Mouse (Mus musculus): ENCODE data around the gene Cntd1. TPM values are rescaled to one million over a fixed set of nuclear protein-coding genes. Genes with fewer than 3 reads are reported as not detected.
A peak's percentile ranks its signal among the peaks of the same experiment; 100 is the strongest.

The Cntd1 gene
- polyA plus RNA-seq, 1 experiment from 2014 or later, result 1.1 TPM

DNA sequence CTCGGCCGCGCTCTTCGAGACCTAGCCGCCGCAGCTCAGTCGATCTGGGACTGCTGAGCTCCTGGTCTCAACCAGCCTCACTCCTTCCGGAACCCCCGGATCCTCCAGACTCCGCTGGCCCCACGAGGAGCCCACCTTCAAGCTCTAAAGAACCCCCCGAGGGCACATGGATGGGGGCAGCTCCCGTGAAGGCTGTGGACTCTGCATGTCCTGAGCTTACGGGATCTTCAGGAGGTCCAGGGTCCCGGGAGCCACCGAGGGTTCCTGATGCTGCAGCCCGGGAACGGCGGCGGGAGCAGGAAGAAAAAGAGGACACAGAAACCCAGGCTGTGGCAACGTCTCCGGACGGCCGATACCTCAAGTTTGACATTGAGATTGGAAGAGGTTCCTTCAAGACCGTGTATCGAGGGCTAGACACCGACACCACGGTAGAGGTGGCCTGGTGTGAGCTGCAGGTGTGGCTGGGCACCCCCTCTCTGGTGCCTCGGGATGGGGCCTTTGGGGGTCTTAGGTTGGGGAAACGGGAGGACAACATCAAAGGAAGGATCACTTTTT, 17.9 kb upstream of the Cntd1 start:
- H3K9me3 ChIP-seq (ENCODE audit: low read length), result no peaks in the 10 kb centered on the region
- peaks cover 21% of the 10 kb centered on the region; the same call in 1 of the 2 replicates for H3K4me1 ChIP-seq (ENCODE audit: insufficient read depth, low read depth, low read length)
- H3K9ac ChIP-seq (replicated peaks; ENCODE audit: low read depth), result peak overlapping the region; percentile 58
- peak overlapping the region; percentile 56 for H3K4me3 ChIP-seq (ENCODE audit: low read depth, low read length)
- no peaks in the 10 kb centered on the region; the same call in 1 of the 2 replicates for H3K36me3 ChIP-seq (ENCODE audit: insufficient read depth, low read length)
- TF ChIP-seq CTCF (IDR thresholded peaks at IDR 0.05) (no peak), EP300 (IDR thresholded peaks at IDR 0.05) (no peak)
- WGBS, result under 1% methylated on average over 30 of the region's 30 CpGs
- no peak for DNase-seq (ENCODE audit: low spot score)
- no peak for ATAC-seq
- peak overlapping the region; percentile 98 for H3K4me2 ChIP-seq (replicated peaks; ENCODE audit: low read depth, low read length)
- H3K27ac ChIP-seq (ENCODE audit: low read length), result 0 out of 2 replicates have a peak overlapping the region, but pooled peaks have one; percentile 32
- H3K27me3 ChIP-seq (replicated peaks; ENCODE audit: insufficient read depth, low read length), result peaks cover 11% of the 10 kb centered on the region; the same call in 1 of the 2 replicates

DNA sequence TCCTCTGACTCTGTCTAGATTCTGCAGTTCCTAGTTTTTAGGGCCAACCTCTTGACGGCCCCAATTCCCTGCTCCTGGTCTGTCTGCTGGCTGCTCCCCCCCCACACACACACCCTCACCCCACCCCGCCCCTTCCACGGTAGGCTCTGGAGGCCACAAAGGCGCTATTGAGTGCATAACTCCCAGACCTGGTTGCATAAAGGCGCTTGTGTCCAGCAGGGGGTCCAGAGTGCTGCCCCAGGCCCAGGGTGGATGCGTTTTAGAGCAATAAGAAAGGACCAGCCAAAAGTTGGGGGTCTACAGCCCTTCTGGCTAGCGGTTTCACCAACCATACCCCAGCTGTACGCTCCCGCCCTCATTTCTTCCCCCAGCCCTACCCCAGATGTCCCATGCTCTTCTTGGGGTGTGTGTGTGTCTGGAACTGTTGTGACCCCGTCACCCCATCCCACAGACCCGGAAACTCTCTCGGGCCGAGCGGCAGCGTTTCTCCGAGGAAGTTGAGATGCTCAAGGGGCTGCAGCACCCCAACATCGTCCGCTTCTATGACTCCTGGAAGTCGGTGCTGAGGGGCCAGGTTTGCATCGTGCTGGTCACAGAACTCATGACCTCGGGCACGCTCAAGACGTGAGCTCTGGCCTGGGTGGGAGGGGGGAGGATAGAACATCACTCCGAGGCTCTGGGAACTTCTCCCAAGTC, 16.4 kb upstream of the Cntd1 start:
- ATAC-seq (no peak), DNase-seq (ENCODE audit: low spot score) (no peak)
- 8% methylated on average over 23 of the region's 24 CpGs for WGBS
- Histone ChIP-seq H3K27ac (ENCODE audit: low read length) (no peak overlapping the region), H3K4me1 (ENCODE audit: insufficient read depth, low read depth, low read length) (peaks cover 21% of the 10 kb centered on the region; the same call in 1 of the 2 replicates), H3K36me3 (ENCODE audit: insufficient read depth, low read length) (no peaks in the 10 kb centered on the region; the same call in 1 of the 2 replicates), H3K9me3 (ENCODE audit: low read length) (no peaks in the 10 kb centered on the region), H3K4me2 (replicated peaks; ENCODE audit: low read depth, low read length) (peak overlapping the region; percentile 11; the same call in 1 of the 2 replicates), H3K27me3 (replicated peaks; ENCODE audit: insufficient read depth, low read length) (peaks cover 11% of the 10 kb centered on the region; the same call in 1 of the 2 replicates), H3K9ac (replicated peaks; ENCODE audit: low read depth) (no peak overlapping the region), H3K4me3 (ENCODE audit: low read depth, low read length) (0 out of 2 replicates have a peak overlapping the region, but pooled peaks have one; percentile 10)
- TF ChIP-seq CTCF (IDR thresholded peaks at IDR 0.05) (peak; percentile 16; the same call in 1 of the 2 replicates), EP300 (IDR thresholded peaks at IDR 0.05) (no peak)

DNA sequence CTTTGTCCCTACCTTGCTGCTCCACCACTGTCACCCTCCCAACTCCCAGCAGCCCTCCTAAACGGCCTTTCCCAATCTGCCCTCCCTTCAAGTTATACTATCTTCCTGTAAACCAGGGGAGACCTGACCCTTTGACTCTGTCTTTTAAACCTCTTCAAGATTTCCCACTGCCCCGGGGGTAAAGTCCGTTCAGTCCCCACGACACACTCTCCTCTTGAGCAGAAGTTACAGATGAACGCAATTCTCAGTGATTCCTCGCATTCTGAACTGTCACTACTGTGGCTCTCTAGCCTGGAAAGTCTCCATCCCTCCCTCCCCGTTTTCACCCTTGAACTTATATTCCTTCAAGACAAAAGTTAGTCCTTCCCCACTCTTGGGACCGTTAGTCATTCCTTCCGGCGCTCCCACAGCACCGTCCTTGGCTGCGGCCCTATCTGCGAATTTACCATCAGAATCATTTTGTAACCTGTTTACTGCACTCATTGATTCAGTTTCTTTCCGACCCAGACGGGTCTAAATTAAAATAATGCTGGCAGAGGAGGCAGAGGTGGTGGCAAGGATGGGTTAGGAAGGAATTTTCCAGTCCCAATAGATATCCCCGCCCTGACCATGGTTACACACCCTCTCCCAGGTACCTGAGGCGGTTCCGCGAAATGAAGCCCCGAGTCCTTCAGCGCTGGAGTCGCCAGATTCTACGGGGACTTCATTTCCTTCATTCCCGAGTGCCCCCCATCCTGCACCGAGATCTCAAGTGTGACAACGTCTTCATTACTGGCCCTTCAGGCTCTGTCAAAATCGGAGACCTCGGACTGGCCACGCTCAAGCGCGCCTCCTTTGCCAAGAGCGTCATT, 15.4 kb upstream of the Cntd1 start:
- TF ChIP-seq EP300 (IDR thresholded peaks at IDR 0.05), result no peak
- no peak for TF ChIP-seq CTCF (IDR thresholded peaks at IDR 0.05)
- no peak overlapping the region for H3K27ac ChIP-seq (ENCODE audit: low read length)
- peaks cover 21% of the 10 kb centered on the region; the same call in 1 of the 2 replicates for H3K4me1 ChIP-seq (ENCODE audit: insufficient read depth, low read depth, low read length)
- H3K9me3 ChIP-seq (ENCODE audit: low read length), result no peaks in the 10 kb centered on the region
- DNase-seq (ENCODE audit: low spot score) (no peak), ATAC-seq (no peak)
- no peak overlapping the region for H3K4me3 ChIP-seq (ENCODE audit: low read depth, low read length)
- H3K4me2 ChIP-seq (replicated peaks; ENCODE audit: low read depth, low read length), result no peak overlapping the region
- no peaks in the 10 kb centered on the region; the same call in 1 of the 2 replicates for H3K36me3 ChIP-seq (ENCODE audit: insufficient read depth, low read length)
- H3K9ac ChIP-seq (replicated peaks; ENCODE audit: low read depth), result no peak overlapping the region
- 18% methylated on average over 32 of the region's 32 CpGs for WGBS
- peaks cover 11% of the 10 kb centered on the region; the same call in 1 of the 2 replicates for H3K27me3 ChIP-seq (replicated peaks; ENCODE audit: insufficient read depth, low read length)

DNA sequence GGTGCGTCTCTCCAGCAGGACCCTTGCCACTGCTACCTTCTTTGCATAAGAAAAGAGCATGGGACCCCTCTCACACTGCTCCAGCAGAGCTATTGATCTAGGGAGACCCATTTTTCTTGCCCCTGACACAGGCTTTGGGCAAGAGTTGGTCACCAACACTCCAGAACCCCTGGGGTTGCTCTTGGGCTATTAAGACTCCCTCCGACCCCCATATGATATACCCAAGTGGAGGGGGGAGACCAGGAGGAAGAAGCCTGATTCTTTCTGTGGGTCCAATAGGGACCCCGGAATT, 14.9 kb upstream of the Cntd1 start:
- Histone ChIP-seq H3K4me3 (ENCODE audit: low read depth, low read length) (no peak overlapping the region), H3K9me3 (ENCODE audit: low read length) (no peaks in the 10 kb centered on the region), H3K27ac (ENCODE audit: low read length) (no peak overlapping the region), H3K27me3 (replicated peaks; ENCODE audit: insufficient read depth, low read length) (peaks cover 11% of the 10 kb centered on the region; the same call in 1 of the 2 replicates), H3K9ac (replicated peaks; ENCODE audit: low read depth) (no peak overlapping the region), H3K36me3 (ENCODE audit: insufficient read depth, low read length) (no peaks in the 10 kb centered on the region; the same call in 1 of the 2 replicates), H3K4me1 (ENCODE audit: insufficient read depth, low read depth, low read length) (peaks cover 21% of the 10 kb centered on the region; the same call in 1 of the 2 replicates), H3K4me2 (replicated peaks; ENCODE audit: low read depth, low read length) (no peak overlapping the region)
- 8% methylated on average over 3 of the region's 3 CpGs for WGBS
- TF ChIP-seq EP300 (IDR thresholded peaks at IDR 0.05) (no peak), CTCF (IDR thresholded peaks at IDR 0.05) (no peak)
- ATAC-seq (no peak), DNase-seq (ENCODE audit: low spot score) (no peak)

DNA sequence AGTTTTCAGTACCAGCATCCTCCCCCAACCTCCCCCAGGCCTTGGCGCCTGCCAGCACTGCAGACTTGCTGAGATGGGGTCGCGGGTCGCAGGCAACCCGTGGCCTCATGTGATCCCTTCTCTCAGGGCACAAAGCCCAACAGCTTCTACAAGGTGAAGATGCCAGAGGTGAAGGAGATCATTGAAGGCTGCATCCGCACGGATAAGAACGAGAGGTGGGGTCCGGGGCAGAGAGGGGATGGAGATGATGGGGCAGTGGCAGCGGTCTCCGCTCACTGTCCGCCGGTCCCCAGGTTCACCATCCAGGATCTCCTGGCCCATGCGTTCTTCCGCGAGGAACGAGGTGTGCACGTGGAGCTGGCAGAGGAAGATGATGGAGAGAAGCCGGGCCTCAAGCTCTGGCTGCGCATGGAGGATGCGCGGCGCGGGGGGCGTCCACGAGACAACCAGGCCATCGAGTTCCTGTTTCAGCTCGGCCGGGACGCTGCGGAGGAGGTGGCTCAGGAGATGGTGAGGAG, 13.8 kb upstream of the Cntd1 start:
- Histone ChIP-seq H3K36me3 (ENCODE audit: insufficient read depth, low read length) (no peaks in the 10 kb centered on the region), H3K4me2 (replicated peaks; ENCODE audit: low read depth, low read length) (peak overlapping the region; percentile 25), H3K27me3 (replicated peaks; ENCODE audit: insufficient read depth, low read length) (peaks cover 11% of the 10 kb centered on the region; the same call in 1 of the 2 replicates), H3K4me1 (ENCODE audit: insufficient read depth, low read depth, low read length) (peaks cover 21% of the 10 kb centered on the region; the same call in 1 of the 2 replicates), H3K9ac (replicated peaks; ENCODE audit: low read depth) (no peak overlapping the region), H3K9me3 (ENCODE audit: low read length) (no peaks in the 10 kb centered on the region), H3K4me3 (ENCODE audit: low read depth, low read length) (no peak overlapping the region; the same call in 1 of the 2 replicates), H3K27ac (ENCODE audit: low read length) (no peak overlapping the region)
- no peak for ATAC-seq
- DNase-seq (ENCODE audit: low spot score), result no peak
- 10% methylated on average over 31 of the region's 31 CpGs for WGBS
- no peak for TF ChIP-seq EP300 (IDR thresholded peaks at IDR 0.05)
- TF ChIP-seq CTCF (IDR thresholded peaks at IDR 0.05), result no peak

All from lung, postnatal 0 days (tissue).